Mouse (Mus musculus): Measurements from ENCODE around the gene Kif13a. TPM values are rescaled to one million over a fixed set of nuclear protein-coding genes. Genes with fewer than 3 reads are reported as not detected.

Gene Kif13a
- 100 to 1,000 TPM in 2 of 4 experiments, 10 to 100 TPM in 2; 88.4 to 103 (median 97.4) TPM for total RNA-seq (2022)

DNA sequence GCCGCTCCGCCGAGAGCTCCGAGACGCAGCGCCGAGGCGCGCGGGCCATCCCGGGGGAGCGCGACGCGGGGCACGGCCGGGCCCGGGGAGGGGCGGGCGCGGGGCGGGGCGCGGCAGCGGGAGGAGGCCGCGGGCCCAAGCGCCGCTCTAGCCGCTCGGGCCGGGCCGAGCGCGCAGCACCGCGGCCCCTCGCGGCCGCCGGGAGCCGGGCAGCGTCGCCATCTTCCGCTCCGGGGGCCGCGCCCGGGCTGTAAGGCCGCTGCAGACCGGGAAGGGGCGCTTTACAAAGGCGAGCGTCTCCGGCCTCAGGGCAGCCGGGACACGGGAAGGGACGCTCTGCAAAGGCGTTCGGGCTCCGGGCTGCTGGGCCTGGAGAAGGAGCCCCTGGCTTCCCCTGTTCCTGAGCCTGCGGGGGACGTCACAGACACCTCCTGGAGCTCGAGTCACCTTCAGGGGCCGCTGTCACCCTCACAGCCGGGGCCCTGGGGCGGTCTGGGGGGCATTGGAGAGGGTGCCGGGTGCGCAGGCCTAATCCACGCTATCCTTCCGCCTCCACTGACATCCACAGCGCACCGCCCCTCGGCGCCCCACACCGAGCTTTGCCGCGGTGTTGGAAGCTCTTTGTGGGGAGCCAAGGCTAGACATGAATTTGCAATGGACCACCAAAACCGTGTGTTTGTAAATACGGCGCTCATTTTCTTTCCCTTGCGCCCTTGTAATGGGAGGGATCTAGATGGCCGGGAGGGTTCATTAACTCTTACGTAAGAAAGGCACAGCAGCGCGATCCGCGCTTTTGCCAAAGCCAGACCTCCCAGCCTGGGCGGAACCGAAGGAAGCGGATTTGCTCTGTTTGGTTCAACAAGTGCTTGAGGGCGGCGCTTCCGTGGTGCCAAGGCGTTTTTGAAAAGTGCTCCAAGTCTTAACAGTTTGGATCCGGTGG lies at the start of gene Kif13a:
Gene Kif13a, minus strand, starts transcription at position 149 of the 940 bp plus-strand sequence.
- peak; percentile 83 to 91 for DNase-seq (ENCODE audit: low spot score in 2 of 2)

- no peak for DNase-seq (ENCODE audit: low spot score in 2 of 2)
These were observed 46.9 kb upstream of the Kif13a start for GRCm38 (mm10) chr13:46976532-46976931.

GRCm38 (mm10) chr13:46975930-46976329 lies 46.3 kb upstream of the Kif13a start:
- no peak for DNase-seq (ENCODE audit: low spot score in 2 of 2)

DNA sequence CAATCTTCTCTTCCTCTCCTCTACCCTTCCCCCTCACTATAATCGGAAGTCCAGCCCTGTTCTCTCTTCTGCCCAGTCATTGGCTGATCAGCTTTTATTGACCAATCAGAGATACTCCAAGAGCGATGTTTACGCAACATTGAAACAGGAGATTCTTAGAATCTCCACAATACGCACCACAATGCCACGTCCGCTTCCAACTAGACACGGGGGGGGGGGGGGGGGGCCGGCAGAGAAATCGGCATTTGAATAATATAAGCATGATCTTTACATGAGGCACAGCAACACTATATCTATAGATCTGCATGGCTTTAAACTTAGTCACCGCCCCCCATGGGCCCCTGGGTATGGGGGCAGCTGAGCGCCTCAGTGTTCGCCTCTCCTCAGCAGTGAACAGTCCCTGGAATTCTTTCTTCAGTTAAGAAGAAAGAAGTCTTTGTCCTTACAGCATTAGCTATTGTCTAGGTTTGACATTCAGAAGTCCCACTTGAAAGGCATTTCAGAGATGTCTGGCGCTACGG lies 45.4 kb upstream of the Kif13a start:
- DNase-seq (ENCODE audit: low spot score in 2 of 2), result no peak

GRCm38 (mm10) chr13:46970286-46970945 lies 40.7 kb upstream of the Kif13a start:
- no peak for DNase-seq (ENCODE audit: low spot score in 2 of 2)

DNA sequence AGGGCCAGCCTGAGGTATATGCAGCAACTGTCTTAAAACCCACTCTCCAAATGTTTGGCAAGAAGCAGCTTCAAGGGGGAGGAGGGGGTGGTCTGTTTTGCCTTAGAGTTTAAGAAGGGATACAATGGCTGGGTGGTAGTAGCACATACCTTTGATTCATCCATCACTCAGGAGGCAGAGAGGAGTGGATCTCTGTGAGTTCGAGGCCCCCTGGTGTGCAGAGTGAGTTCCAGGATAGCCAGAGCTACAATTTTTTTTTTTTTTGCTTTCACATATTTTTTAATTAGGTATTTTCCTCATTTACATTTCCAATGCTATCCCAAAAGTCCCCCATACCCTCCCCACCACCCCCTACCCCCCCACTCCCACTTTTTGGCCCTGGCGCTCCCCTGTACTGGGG lies 39.0 kb upstream of the Kif13a start:
- no peak for DNase-seq (ENCODE audit: low spot score in 2 of 2)

GRCm38 (mm10) chr13:46967308-46967707 lies 37.6 kb upstream of the Kif13a start:
- no peak for DNase-seq (ENCODE audit: low spot score in 2 of 2)

- DNase-seq (ENCODE audit: low spot score in 2 of 2), result no peak
These were observed 31.3 kb upstream of the Kif13a start for GRCm38 (mm10) chr13:46960878-46961474.

DNA sequence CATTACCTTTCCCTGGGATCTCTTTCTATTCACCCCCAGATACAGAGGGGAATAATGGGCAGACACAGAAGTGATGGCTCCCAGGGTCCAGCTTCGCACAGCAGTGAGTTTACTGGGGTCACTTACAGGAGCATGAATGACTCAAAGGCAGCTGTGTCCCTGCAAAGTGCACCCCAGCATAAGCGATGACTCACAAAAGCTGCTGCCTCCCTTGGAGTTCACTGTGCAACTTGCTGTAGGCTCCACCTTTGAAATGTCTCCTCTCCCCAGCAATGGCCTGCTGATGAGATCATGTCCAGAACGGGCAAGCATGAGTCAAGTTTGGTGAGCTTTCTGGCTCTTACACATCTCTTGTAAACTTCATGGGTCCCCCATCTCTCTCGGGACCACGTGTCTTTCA lies 29.5 kb upstream of the Kif13a start:
- no peak for DNase-seq (ENCODE audit: low spot score in 2 of 2)

DNA sequence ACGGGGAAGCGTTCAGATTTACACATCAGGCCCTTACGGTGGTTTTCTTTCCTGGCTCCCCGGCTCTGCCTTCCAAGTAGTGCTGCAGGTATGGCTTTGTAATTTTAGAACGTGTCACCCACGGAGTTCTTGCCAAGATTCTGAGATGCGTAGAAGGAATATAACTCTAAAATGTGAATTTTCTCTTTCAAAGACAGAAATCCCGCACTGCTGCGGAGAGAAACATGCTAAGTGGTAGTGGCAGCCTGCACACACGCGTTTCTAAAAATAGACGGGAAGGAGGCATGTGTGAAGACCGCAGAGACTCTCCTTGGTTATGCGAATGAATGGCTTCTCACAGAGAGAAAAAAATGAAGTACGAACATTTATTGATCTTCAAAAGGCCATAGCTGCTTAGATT lies 21.5 kb upstream of the Kif13a start:
- DNase-seq (ENCODE audit: low spot score in 2 of 2), result no peak

- DNase-seq (ENCODE audit: low spot score in 2 of 2), result no peak
These were observed 20.1 kb upstream of the Kif13a start for GRCm38 (mm10) chr13:46949741-46950140.

DNA sequence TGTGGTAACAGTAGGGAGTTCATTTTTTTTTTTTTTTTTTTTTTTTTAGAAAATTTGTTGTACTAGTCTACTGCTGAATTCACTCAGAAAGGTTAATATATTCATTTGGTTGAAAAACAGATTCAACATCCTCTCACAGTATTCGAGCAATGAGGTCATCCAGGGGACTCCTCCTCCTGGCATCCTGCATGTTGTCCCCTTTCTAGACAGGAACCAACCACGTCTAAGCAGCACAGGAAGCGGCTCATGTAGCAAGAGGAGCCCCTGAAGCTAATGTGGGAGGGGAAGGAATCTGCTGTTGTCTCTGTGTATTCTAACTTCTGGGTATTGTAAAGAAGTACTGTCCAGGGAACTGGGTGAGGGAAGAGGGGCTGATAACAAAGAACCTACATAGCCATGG lies 18.4 kb upstream of the Kif13a start:
- no peak for DNase-seq (ENCODE audit: low spot score in 2 of 2)

DNA sequence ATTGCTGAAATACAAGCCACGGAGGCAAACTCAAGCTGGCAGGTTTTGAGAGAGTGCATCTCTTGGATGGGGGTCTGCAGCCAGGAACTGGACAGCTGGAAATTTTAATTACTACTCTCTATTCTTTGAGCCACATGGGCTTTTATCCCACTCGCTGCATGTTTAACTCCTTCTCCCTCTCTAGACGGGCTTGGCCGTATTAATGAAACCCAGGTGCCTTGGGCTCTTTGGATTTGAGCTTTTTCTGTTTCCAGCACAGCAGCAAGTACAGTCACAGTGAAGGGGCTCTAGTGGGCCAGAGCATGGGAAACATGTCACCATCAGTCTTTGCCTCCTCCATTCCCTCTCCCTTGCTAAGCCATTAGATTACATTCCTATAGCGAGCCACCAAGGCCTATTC lies 16.4 kb upstream of the Kif13a start:
- no peak for DNase-seq (ENCODE audit: low spot score in 2 of 2)

- DNase-seq (ENCODE audit: low spot score in 2 of 2), result no peak
These were observed 15.6 kb upstream of the Kif13a start for GRCm38 (mm10) chr13:46945256-46945655.

DNA sequence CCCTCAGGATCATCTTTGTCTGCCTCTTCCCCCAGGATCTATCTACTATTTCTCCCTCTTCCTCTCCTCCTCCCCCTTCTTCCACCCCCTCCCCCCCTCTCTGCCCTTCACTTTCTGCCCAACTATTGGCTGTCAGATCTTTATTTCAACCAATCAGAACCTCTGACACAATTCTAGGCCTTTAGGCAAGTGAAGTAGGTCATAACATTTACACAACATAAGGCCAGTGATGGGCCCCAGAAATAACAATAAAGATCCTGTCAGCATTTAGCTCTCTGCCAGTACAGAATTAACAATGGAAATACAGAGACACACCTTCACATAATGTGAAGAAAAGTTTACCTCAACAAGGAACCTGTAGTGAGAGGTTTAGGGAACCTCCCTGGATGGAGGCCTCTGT lies 13.6 kb upstream of the Kif13a start:
- DNase-seq (ENCODE audit: low spot score in 2 of 2), result no peak

- no peak for DNase-seq (ENCODE audit: low spot score in 2 of 2)
These were observed 4.4 kb upstream of the Kif13a start for GRCm38 (mm10) chr13:46934116-46934515.

DNA sequence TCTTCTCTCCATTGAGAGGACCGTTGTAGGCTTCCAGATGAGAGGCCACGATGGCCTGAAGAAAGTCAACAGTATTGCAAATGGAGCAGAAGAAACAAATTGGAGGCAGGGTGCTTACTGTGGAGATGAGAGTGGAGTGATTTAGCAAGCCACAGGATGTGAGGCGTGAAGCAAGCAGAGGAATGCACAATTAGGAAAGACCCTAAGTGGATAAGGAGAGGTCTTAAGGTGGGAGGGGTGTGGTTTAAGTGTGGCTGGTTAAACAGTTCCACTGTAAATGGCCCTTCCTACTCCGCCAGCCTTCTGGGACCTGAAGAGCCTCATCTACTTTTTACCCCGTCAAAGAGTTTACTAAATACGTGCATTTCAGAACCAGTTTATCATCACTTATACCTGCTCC lies 3.2 kb upstream of the Kif13a start:
- no peak for DNase-seq (ENCODE audit: low spot score in 2 of 2)

- no peak for DNase-seq (ENCODE audit: low spot score in 2 of 2)
These were observed 2.4 kb upstream of the Kif13a start for GRCm38 (mm10) chr13:46932049-46932448.

DNA sequence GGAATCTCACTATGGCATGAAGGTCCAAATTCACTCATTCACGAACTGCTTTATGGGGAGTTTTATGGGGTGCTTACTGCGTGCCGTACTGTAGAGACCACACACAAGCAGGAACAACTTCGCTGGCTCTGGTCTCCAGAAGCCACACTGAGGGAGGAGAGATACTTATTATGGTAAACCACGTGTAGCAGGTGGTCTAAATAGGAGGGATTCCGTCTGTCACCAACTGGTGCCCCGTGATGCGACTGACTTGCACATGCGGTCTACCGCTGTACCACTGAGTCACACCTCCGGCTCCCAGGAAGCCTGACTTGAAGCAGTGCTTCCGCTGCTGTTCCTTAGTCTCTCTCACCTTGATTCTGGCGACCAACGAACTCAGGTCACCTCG lies 986 bp upstream of the Kif13a start:
- peak; percentile 6 to 18 for DNase-seq (ENCODE audit: low spot score in 2 of 2)

DNA sequence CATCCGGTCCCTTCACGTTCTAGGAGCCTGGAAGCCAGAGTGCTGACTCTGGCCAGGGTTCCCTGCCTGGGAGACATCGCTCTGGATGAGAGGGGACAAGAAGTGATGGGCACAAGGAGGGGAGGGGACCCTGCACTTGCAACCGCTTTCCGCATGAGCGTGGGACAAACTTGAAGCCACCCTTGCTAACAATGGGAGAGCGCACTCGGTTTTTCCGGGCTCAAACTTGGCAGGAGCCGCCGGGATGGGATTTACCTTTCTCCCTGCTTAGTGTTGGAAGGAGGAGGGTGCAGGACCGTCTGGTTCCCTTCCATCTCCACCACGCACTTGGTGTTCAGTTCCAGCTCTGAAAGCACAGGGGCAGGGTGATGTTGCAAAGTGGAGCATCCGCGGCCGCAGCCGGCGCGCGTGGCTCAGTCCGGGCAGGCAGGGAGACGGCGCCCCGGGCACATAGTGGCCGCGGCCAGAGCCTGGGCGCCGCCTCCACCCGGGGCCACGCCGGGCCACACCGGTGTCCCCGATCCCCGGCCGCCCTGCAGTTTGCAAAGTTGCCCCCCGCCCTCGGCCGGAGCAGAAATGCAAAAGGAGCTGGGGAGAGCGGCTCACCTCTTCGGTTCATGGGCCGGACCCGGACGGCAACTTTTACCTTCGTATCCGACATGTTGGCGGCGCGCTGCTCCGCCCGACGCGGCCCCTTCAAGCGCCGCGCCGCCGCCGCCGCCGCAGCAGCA lies 541 bp downstream of the Kif13a start:
- peak; percentile 33 to 40 for DNase-seq (ENCODE audit: low spot score in 2 of 2)

DNA sequence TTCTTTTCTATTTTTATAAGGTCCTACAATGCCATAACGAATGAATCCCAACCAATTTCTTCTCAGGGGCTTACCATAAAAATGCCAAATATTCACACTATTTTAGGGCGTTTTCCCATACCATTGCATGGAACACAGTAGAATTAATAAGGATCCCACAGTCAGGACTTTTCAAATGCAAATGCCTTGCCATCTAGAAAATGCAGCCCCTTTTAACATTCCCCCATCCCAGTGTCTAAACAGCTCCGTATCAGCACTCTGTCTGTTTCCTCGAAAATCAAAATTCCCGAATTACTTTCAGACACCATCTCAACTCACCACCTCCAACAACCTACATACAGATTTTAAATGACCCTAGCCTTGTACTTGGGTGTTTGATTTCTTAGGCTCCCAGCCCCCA lies 1.3 kb downstream of the Kif13a start:
- no peak for DNase-seq (ENCODE audit: low spot score in 2 of 2)
